Mouse (Mus musculus) adrenal gland, adult 8-10 months (tissue): ENCODE results near the gene Apaf1. TPM values are rescaled to one million over a fixed set of nuclear protein-coding genes. Genes with fewer than 3 reads are reported as not detected.

Experiments
- DNase-seq: peaks from one replicate; pipeline ENCODE4 v3.0.0; 2022
- total RNA-seq, 4 experiments: library from RNA; stranded (reverse); gene quantifications; 2 replicates each; pipeline ENCODE4 v1.2.4; 2022

Gene Apaf1
- total RNA-seq: 10 to 100 TPM in 1 of 4 experiments, 1 to 10 TPM in 3; 5.5 to 15.8 (median 9.4) TPM

DNA sequence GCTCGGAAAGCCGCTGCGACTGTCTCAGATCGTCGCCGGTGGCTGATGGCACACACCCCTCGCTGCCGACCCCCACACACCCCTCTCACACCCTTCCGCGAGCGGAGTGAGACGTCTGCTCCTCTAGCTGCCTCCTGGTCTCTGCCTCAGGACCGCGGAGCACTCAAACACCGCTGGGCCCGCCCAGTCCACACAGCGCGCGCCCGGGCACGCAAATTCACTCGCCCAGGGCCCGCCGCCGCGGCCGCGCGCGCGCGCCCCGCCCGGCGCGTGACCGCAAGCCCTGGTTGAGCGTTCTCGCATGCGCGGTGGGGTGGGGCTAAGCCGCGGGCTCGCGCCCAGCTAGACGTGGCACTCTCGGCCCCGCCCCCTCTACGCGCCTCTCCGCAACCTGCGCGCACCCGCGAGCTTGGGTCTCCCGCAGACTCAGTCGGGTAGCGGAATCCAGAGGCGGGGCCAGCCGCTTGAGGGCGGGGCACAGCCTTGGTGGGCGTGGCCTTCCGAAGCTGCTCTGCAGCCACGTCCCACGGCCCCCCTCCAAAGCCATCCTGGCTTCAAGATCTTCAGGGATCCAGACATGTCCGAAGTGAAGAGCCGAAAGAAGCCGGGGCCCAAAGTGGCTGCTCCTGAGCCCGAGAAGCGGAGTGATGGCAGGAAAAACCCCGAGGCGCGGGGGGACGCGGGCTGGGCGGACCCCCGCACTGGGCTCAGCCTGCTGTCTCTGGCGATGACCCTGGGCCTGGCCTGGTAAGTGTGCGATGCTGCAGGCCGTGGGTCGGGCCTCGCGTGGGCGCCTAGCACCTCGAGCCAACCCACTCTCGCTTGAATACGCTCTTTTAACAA lies at the start of gene Apaf1, which contains the start of gene Ikbip:
Gene Apaf1 (minus strand): TSS at position 221 of the 843 bp plus-strand sequence.
Gene Ikbip (plus strand): TSS at position 391 of the 843 bp plus-strand sequence.
- peak; percentile 99 for DNase-seq

GRCm38 (mm10) chr10:91131565-91131964 lies 49.0 kb upstream of the Apaf1 start:
- no peak for DNase-seq

DNA sequence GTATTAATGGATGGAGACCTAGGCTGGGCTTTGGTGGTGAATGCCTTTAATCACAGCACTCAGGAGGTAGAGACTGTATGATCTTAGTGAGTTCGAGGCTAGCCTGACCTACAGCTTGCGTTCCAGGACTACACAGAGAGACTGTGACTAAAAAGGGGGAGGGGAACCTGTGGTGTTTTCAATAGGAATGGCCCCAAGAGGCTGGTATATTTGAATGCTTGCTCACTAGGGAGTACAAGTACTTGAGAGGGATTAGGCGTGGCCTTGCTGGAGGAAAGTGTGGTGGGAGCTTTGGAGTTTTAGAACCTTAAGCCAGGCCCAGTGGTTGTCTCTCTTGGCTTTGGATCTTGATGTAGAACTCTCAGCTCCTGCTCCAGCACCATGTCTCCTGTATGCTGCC lies 48.2 kb upstream of the Apaf1 start:
- DNase-seq: no peak

- peak; percentile 54 for DNase-seq
Observed at GRCm38 (mm10) chr10:91128551-91129160, 46.1 kb upstream of the Apaf1 start.

DNA sequence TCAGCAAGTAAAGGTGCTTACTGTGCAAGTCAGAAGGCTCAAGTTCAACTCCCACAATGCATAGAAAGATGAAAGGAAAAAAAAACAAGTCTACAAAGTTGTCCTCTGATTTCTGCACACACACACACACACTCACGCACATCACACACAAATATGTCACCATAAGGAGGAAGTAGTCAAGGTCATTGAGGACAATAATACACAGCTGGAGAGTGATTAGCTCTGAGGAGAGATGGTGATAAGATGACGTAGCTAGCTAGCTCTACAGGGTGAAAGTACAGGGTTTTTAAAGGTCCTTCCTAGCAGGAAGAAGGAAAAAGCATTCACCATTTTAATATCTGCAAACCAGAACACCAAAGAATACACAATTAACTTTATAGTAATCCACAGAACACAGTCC lies 44.8 kb upstream of the Apaf1 start:
- DNase-seq: no peak

DNA sequence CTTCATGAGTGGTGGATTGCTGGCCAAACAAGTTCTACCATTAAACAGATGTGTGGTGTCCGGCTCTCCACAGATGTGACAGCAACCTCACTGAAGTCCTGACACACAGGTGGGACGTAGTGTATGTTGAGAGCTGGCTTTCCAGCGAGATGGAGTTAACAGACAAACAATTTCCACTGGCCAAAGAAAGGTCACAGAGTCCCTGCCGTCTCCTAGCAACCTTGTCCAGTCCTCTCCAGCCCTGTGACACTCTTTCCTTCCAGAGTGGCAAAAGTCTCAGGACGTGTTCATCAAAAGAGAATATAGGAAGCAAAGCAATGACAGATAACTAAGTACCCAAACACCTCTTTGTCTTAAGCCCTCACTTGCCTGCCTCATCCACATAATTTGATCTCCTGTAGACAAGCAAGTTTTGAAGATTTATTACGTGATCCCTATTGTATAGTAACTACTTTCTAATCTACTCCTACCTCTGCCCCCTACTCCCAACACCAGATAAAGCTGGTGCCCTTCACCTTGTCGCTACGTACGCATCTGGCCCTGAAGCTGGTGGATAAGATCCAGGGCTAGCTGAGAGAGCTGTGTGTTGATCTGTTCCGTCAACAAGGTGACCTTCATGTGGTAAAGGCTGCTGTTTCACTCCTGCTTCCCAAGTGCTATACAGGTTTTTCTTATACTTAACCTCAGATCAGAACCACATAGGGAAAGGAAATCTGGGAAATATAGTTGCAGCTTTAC lies 44.2 kb upstream of the Apaf1 start:
- peak; percentile 29 for DNase-seq

GRCm38 (mm10) chr10:91123828-91124822 lies 41.6 kb upstream of the Apaf1 start, which contains the start of gene Slc25a3:
TSS of gene Slc25a3 (minus strand) at chr10:91124059.
- DNase-seq: peak; percentile 98

DNA sequence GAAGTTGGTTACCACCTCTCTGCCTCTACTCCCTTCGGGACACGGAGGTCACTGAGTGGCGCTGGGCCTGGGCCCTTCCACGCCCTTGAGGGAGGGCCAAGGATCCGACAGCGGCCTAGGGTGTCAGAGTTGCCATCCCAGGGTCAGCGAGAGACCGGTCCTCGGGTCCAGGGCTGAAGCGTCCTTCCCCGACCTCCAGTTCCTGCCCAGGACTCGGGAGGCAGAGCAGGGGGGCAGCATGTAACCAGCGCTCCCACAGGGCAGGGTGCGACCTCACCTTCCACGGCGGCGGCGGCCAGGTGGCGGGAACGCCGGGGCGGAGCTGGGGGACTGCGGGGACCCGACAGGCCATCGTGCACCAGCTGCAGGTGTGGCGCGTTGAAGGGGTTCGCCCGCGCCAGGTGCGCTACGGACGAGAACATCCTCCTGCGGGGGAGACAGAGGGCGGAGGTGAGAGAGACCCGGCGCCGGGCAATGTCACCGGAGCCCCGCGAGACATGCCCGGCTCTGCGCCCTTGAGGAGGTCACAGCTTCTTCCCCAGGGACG lies 40.8 kb upstream of the Apaf1 start:
- peak; percentile 51 for DNase-seq

GRCm38 (mm10) chr10:91122646-91123045 lies 40.1 kb upstream of the Apaf1 start:
- DNase-seq: no peak

- DNase-seq: no peak
Observed at GRCm38 (mm10) chr10:91116958-91117357, 34.4 kb upstream of the Apaf1 start.

DNA sequence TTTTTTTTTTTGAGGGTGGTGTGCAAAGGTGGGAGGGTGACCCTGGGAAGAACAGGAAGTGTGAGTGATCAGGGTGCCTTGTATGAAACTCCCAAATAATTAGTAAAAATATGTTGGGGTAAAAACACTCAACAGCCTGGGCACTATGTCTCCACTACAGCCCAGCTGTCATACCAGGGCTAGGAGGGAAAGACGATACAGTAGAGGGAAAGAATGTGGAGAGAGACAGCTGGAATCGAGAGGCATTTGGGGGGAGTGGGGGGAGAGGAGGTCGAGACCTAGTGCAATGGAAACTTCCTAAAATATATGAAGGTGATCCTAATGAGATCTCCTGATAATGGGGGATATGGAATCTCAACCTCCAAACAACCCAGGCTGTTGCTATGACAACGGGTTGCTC lies 27.3 kb upstream of the Apaf1 start:
- no peak for DNase-seq

DNA sequence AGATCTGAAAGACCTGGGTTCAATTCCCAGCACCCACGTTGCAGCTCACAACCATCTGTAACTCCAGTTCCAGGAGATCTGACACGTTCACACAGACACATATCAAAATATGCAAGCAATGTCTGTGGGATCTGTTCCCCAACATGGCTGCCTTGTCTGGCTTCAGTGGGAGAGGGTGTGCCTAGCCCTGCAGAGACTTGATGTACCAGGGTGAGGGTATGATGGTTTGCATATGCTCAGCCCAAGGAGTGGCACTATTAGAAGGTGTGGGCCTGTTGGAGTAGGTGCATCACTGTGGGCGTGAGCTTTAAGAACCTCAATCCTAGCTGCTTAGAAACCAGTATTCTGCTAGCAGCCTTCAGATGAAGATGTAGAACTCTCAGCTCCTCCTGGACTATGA lies 23.4 kb upstream of the Apaf1 start:
- no peak for DNase-seq

DNA sequence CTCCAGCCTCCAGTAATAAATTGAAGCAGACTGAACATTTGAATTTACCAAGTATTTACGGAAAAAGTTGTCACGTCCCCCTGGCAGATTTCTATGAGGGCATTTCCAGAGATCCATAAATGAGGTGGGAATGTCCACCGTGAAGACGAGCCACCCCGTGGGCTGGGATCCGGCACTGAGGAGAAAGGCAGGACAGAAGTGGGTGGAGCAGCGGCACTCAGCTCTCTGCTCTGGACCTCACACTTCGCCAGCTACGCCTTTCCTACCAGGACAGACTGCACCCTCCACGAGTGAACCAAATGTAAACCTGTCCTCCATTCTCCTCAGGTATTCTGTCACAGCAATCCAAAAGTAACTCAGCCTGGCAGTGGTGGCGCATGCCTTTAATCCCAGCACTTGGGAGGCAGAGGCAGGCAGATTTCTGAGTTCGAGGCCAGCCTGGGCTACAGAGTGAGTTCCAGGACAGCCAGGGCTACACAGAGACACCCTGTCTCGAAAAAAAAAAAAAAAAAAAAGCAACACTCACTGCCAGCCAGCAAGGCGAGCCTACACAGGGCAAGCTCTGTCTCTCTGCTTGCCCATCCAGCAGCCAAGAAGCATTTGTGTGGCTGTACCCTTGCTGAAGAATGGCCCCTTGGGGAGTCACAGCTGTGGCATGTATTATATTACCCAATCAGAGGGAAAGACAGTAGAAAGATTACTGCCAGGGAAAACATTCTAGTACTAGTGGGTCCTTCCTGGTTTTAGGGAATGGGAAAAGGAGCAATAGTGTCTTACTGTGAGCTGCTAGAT lies 20.4 kb upstream of the Apaf1 start:
- DNase-seq: no peak

- DNase-seq: no peak
Observed at GRCm38 (mm10) chr10:91101936-91102335, 19.4 kb upstream of the Apaf1 start.

DNA sequence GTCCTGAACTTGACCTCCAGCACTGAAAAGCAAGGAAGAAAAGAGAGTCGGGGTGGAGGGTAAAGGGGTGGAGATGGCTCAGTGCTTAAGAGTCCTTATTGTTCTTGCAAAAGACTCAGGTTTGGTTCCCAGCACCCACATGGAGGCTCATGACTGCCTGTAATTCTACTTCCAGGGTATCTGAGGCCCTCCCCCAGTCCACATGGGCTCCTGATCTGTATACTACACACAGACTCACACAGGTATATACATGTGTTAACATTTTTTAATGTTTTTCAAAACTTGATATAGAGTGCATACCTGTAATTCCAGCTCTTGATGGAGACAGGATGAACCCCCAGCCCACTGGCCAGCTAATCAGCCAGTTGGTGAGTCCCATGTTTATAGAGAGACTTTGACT lies 17.5 kb upstream of the Apaf1 start:
- no peak for DNase-seq

DNA sequence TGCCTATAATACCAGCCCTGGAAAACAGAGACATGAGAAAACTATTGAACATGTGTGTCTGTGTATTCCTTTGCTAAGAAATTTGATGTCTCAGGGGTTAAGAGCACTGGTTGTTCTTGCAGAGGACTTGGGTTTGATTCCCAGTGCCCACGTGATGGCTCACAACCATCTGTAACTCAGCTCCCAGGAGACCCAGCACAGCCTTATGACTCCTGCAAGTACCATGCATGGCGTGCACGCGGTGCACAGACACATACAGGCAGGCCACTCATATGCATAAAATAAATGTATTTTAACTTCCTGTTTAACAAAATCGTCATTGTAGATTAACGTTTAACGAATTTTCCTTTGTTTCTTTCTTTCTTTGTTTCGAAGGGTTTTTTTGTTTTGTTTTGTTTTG lies 15.5 kb upstream of the Apaf1 start:
- DNase-seq: no peak

- no peak for DNase-seq
Observed at GRCm38 (mm10) chr10:91094251-91095104, 11.9 kb upstream of the Apaf1 start.

DNA sequence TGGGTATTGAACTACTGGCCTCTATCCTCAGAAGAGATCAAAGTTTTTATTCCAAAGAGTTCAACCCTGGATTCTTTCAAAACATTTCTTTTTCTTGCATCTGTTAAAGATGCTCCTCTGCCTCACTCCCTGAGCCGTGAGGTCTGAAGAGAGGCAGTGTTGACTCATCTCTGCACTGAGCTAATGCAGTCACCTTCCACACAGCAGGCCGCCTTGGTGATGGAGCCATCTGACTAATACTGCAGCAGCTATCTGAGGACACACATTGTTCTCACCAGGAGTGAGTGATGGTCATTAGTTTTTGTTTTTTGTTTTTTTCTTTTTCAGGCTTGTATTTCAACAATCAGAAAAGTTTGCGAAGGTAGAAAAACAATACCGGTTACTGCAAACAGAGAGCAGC lies 10.2 kb upstream of the Apaf1 start:
- DNase-seq: no peak

GRCm38 (mm10) chr10:91083393-91083927 lies 890 bp upstream of the Apaf1 start:
- no peak for DNase-seq
